11 mouse cellular contexts compared by ENCODE assay signal in genomic region chr12:110549437-110550112, GRCm38 (mm10). TPM values are rescaled to one million over a fixed set of nuclear protein-coding genes. Genes with fewer than 3 reads are reported as not detected.
DNase-seq lines count a peak whose midpoint lies in the region; ATAC-seq lines count a peak whose summit lies in the region.
"Had no signal": no experiment of that assay in that cellular context is flagged by ENCODE, and none has a peak within 500 bp of the region (broad histone marks: within the 10 kb centered on the region; RNA-seq: fewer than 3 reads in every experiment).

No protein-coding gene starts in this region.

- no peak overlapping the region for H3K9ac ChIP-seq in kidney, embryonic 15.5 days
- no peak overlapping the region for H3K9ac ChIP-seq in stomach, embryonic 14.5 days (replicated peaks; ENCODE audit: low read depth, low read length)

- peaks cover 4% of the 10 kb centered on the region; the same call in 1 of the 2 replicates for H3K4me1 ChIP-seq in kidney, embryonic 15.5 days
- no peaks in the 10 kb centered on the region for H3K4me1 ChIP-seq in stomach, embryonic 14.5 days (ENCODE audit: control insufficient read depth, insufficient read depth, low read length)

- H3K27ac ChIP-seq in kidney, embryonic 15.5 days, result no peak overlapping the region
- H3K27ac ChIP-seq in stomach, embryonic 14.5 days (ENCODE audit: low read length), result no peak overlapping the region

- no peak for DNase-seq in kidney, adult 11 months
- peak; percentile 54 for DNase-seq in c-Kit-positive CD71-positive TER-119-negative erythroid progenitor cells, embryonic 14.5 days (ENCODE audit: low read depth)
- peak; percentile 52 for DNase-seq in liver
- DNase-seq in urinary bladder, adult 18-20 months (ENCODE audit: low spot score in 2 of 2), result no peak
- no peak for DNase-seq in layer of hippocampus, adult 18-20 months (ENCODE audit: low spot score in 2 of 2)
- DNase-seq: cerebellum, adult 18-20 months; heart, postnatal 10 days; layer of hippocampus, postnatal 36 days; left cerebral cortex, postnatal 4 days had no signal

- H3K4me2 ChIP-seq in kidney, embryonic 15.5 days, result no peak overlapping the region
- no peak overlapping the region for H3K4me2 ChIP-seq in stomach, embryonic 14.5 days (replicated peaks; ENCODE audit: low read depth, low read length)

- 75% methylated on average over 7 of the region's 7 CpGs for WGBS in kidney, embryonic 15.5 days
- WGBS in stomach, embryonic 14.5 days, result 92% methylated on average over 7 of the region's 7 CpGs

- H3K36me3 ChIP-seq in kidney, embryonic 15.5 days, result peaks cover 86% of the 10 kb centered on the region
- H3K36me3 ChIP-seq in stomach, embryonic 14.5 days (ENCODE audit: control insufficient read depth, insufficient read depth, low read length), result peaks cover 67% of the 10 kb centered on the region

- no peaks in the 10 kb centered on the region for H3K9me3 ChIP-seq in kidney, embryonic 15.5 days (replicated peaks)
- no peaks in the 10 kb centered on the region for H3K9me3 ChIP-seq in stomach, embryonic 14.5 days (ENCODE audit: control insufficient read depth, low read depth, low read length)

- 0 out of 2 replicates have a peak, but pooled peaks have one; percentile 28 for ATAC-seq in kidney, embryonic 15.5 days (replicated peaks; ENCODE audit: low FRiP score)
- 0 out of 2 replicates have a peak, but pooled peaks have one; percentile 28 for ATAC-seq in stomach, embryonic 14.5 days (ENCODE audit: insufficient number of reproducible peaks, insufficient read depth, low FRiP score, low read depth)

- no peak overlapping the region for H3K4me3 ChIP-seq in kidney, embryonic 15.5 days (replicated peaks)
- H3K4me3 ChIP-seq in stomach, embryonic 14.5 days (ENCODE audit: low read depth, low read length), result no peak overlapping the region

- no peaks in the 10 kb centered on the region for H3K27me3 ChIP-seq in kidney, embryonic 15.5 days
- no peaks in the 10 kb centered on the region for H3K27me3 ChIP-seq in stomach, embryonic 14.5 days (ENCODE audit: control insufficient read depth, insufficient read depth, low read length)

RNA-seq across cellular contexts. Expression of gene Dync1h1, which starts 51.7 kb away (rescaled TPM):
- polyA plus RNA-seq in kidney, embryonic 15.5 days (2015; fragmentation: Nextera tagmentation; extraction: Ambion mirVana), result 38.6 and 52.4 TPM in 2 replicates
- polyA plus RNA-seq in stomach, embryonic 14.5 days (2014; fragmentation: Nextera tagmentation; extraction: Ambion mirVana), result 67.7 and 70.6 TPM in 2 replicates
- 100 to 1,000 TPM; 283 to 293 TPM for total RNA-seq in layer of hippocampus, adult 18-20 months (2021)

Comparison
In these comparisons a context has a peak if more than half of its experiments do, and no peak if none do; other contexts are left out.
1. DNase-seq: peak in c-Kit-positive CD71-positive TER-119-negative erythroid progenitor cells, embryonic 14.5 days (single experiment) and liver (single experiment); none in kidney, adult 11 months (single experiment), urinary bladder, adult 18-20 months (0 of 2) and layer of hippocampus, adult 18-20 months (0 of 2).